Mouse (Mus musculus) frontal cortex, adult 2 months (tissue): ENCODE data around the gene Elfn1. TPM values are rescaled to one million over a fixed set of nuclear protein-coding genes. Genes with fewer than 3 reads are reported as not detected.
A peak's percentile ranks its signal among the peaks of the same experiment; 100 is the strongest.
"Not testable (repeated sequence)": the region's sequence is repeated elsewhere in the genome, so short reads cannot be mapped to it uniquely, and the experiment has no call there.

Experiments used
- DNase-seq, 2 experiments: peaks; one replicate each; pipeline ENCODE4 v3.0.0; 2022; ENCODE audit warnings: low spot score in 1 of 2; ENCODE audit errors: extremely low spot score in 1 of 2
- polyA plus RNA-seq: library from polyadenylated mRNA; depleted of rRNA; stranded (reverse); fragments of >200 nt; gene quantifications from 2 replicates; pipeline ENCODE4 v1.2.3, GENCODE M21; 2012

Elfn1 gene
- polyA plus RNA-seq, 1 experiment = 33.4 TPM

DNA sequence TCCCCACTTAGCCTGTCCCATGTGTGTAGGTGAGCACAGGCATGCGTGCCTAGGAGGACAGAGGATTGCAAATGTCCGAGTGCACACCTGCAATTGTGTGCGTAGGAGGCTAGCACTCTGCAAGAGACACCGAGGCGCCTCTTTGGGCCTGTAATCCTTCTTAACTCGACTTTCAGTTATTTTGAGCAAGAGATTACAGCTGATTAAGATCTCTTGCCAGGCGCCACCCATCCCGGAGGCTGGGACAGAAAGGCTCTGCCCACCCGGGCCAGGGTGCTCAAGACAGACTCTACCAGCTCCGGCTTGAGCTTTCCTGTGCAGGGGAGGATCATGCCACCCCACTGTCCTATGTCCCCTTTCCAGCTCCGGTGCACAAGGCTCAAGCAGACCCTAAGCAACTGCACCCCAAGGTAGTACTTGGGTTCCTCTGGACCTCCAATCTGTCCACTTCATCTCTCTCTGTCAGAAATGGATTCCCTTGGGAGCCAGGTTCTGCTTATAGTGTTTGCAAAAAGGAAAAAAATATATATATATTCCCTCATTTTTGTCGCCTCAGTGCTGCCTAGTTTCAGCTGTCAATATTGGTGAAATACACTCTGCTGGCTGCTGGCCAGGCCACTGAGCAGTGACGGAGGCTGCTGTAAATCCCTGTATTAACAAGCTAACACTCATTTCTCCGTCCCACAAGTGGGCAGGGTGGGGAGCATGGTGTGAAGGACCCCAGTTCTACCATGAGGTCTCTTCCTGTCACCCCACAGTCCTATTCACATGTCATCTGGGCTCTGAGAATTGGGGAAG, 61.6 kb downstream of the Elfn1 start:
- DNase-seq = no peak

- DNase-seq = peak in 1 of 2 experiments; percentile 17
These were observed 62.5 kb downstream of the Elfn1 start for GRCm38 (mm10) chr5:139970186-139970631.

GRCm38 (mm10) chr5:139976584-139976983, 68.8 kb downstream of the Elfn1 start:
- no peak for DNase-seq

DNA sequence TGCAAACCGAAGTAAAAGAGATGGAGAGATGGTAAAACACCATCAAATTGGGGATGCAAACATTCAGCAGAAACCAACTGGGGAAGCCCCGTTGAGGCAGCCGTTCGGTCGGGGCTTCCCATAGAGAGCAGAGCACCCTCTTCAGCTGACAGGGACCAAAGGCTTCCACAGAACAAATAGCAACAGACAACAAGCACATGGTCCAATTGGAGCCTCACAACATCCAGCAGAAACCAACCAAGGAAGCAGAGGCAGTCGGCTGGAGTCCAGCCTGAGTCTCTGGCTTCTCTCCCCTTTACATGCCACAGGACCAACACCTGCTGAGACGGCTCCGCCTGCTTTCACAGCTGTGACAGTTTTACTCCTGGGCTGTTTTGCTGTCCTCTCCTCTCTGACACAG, 69.7 kb downstream of the Elfn1 start:
- no peak for DNase-seq

- DNase-seq = peak in 1 of 2 experiments; percentile 48
These were observed 71.0 kb downstream of the Elfn1 start for GRCm38 (mm10) chr5:139978525-139979276.

DNA sequence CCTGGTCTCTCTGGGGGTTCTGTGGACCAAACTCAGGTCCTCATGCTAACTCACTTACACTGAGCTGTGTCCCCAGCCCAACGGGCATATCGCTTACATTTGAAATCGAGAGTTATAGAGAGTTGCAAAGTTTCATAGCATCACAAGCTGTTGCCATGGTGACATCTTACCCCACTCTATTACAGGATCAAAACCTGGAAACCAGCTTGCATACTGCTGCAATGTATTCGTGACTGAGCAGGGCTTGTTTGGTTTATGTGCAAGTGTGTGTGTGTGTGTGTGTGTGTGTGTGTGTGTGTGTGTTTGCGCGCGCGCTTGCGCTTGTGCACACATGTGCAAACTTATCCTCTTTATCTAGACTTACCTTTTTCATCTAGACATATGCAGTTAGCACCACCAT, 71.6 kb downstream of the Elfn1 start:
- peak in 1 of 2 experiments; percentile 70 for DNase-seq

- no peak for DNase-seq
These were observed 74.2 kb downstream of the Elfn1 start for GRCm38 (mm10) chr5:139981976-139982375.

GRCm38 (mm10) chr5:139985073-139985746, 77.5 kb downstream of the Elfn1 start:
- DNase-seq = no peak

DNA sequence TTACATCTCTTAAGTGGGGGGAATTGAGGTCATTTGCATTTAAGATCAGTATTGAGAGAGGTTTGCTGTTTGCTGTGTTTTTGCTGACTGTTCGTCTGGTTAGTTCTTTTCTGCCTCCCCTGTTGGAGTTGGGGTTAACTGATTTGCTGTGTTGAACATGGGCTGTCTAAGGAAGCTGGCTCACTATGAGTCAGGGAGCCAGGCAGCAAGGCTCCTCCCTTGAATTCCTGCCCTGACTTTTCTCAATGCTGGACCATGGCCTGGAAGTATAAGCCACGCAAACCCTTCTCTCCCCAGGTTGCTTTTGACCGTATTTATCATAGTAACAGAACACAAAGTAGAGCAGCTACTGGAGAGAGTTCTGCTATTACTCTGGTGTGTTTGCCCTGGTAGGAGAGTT, 83.8 kb downstream of the Elfn1 start:
- no peak for DNase-seq

GRCm38 (mm10) chr5:139998321-139998720, 90.6 kb downstream of the Elfn1 start:
- not testable (repeated sequence) for DNase-seq

DNA sequence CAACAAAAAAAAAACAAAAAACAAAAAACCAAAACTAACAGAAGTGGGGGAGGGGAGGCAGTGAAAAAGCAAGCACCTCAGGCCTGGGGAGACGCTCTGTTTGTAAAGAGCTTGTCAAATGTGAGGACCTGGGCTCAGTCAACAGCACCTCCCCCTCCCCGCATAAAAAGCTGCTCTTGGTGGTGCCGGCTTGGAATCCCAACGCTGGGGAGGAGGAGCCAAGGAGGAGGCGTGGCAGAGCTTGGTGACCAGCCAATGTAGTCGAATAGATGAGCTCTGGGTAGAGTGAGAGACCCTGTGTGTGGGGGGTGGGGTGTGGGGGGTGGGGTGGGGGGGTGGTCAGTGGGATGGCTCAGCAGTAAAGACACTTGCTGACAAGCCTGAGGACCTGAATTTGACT, 91.2 kb downstream of the Elfn1 start:
- no peak for DNase-seq

- DNase-seq = no peak
These were observed 94.8 kb downstream of the Elfn1 start for GRCm38 (mm10) chr5:140002541-140002940.

DNA sequence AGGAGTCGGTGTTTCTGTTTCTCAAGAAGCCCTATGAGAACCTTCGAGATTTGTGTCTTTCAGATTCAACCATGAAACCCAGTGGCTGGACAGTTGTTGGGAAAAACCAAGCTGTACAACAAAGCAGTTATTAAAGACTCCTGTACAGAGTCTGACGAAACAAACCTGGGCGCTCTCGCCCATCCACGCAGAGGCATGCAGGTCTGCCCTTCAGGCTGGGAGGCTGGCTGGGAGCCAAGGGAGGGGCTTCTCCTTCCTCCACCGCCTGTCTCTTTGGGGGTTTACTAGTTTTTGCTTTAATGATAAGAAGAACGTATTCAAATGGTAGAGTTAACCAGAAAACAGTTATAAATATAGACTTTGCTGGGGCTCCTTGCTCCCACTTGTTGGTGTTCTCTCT, 99.1 kb downstream of the Elfn1 start:
- no peak for DNase-seq

DNA sequence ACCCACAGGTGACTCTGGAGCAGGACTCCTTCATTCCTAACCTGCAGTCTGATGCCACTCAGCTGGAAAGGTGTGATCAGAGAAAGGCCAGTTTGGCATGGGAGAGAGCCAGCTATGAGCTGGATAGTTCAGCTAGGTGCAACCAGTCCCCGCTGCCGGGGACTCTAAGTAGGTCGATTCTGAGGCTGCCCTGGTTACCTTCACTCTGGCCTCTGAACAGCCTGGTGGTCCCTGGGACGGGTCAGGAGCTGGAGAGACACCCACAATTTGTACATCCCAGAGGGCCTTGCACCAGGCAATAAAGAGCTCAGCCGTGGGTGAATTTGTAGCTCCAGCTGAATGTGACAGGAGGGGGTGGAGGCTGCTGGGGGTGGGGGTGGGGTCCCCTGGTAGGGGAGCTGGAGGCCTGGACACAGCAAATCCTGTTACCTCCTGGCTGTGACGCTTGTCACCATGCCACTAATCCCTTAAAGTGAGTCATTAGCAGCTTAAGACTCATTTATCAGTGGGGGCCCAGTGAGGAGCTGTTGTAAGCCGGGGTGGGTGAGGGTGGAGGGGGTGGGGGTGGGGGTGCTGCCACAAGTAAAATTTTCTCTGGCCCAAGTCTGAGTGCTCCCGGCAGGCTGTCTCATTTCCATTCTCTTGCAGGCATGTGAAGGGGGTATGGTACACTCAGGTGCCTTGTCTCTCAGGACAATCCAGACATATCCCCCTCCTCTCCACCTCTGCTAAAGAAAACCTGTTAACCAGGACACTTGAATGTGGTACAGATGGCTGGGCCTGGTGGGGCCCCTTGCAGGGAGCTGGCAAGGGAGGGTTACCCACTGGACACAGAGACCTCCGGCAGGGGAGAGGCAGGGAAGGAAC, 100.1 kb downstream of the Elfn1 start:
- no peak for DNase-seq

DNA sequence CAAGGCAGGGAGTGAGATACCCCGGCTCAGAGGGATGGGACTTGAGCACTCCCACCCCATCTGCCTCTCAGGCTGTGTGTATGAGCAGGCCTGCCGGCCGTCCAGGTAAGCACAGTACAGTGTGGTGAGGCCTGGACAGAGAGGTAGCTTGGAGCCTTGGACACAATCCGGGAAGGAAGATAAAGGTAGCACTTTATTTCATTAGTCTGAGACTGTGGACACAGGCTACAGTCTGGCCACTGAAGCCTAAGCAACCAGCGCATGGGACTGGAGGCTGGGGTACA, 100.7 kb downstream of the Elfn1 start:
- no peak for DNase-seq

DNA sequence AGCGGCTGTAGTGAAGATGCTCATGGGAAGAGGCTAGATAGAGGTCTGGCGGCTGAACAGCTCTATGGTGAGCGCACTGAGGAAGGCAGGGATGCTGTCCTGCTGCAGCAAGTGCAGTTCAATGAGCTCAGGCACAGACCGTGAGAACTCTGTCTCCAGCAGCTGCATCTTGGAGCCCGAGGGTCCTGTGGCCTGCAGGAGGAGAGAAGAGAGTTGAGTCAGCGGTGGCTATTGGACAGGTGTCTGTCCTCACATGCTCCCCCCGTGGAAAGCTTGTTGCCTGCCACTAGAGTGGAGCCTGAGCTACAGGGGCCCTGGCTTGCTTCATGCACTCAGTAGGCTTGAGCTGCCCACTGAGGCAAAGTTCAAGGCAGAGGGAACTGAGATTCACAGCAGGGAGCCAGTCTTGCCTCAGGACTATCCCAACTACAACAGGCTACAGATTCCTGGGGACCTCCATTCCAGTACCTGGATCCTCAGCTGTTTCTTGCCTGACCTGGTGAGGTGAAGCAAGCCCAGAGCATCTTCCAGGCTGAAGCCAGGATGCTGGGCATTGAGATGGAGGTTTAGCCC, 101.4 kb downstream of the Elfn1 start:
- DNase-seq = no peak

DNA sequence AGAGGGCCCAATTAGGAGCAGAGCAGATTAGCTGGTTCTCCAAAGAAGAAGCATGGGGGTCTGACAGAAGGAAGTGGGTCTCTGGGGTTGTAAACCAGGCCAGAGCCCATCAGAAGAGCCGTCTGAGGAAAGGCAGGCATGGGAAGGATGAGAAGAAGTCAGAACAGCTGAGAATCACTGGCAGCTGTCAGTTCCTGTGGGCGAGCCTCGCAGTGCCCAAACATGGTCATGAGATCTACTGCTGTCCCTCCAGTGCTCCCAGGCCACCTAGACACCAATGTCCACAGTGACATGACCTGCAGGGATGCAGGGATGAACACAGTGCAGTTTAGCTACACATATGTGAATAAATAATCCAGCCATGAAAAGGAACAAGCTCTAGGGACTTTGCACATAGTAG, 102.7 kb downstream of the Elfn1 start:
- DNase-seq = no peak

- no peak for DNase-seq
These were observed 104.7 kb downstream of the Elfn1 start for GRCm38 (mm10) chr5:140012286-140012967.

- DNase-seq = no peak
These were observed 105.9 kb downstream of the Elfn1 start for GRCm38 (mm10) chr5:140013652-140014051.

GRCm38 (mm10) chr5:140016896-140017295, 109.2 kb downstream of the Elfn1 start:
- no peak for DNase-seq
